Mouse (Mus musculus) stomach, embryonic 14.5 days (tissue): ENCODE results near the gene Hist1h3g. TPM values are rescaled to one million over a fixed set of nuclear protein-coding genes. Genes with fewer than 3 reads are reported as not detected.

Source experiments
- ATAC-seq: fragments of 200-750 bp; cut with Nextera tagmentation; 2 replicates; pipeline ENCODE4 v1.8.0; 2017; ENCODE audit warnings: low read depth, moderate TSS enrichment; ENCODE audit not compliant: insufficient number of reproducible peaks, insufficient read depth, low FRiP score
- H3K27ac ChIP-seq: fragments of 300-500 bp; sonication (generic); 2 replicates; pipeline ENCODE4 v1.5.1; 2014; ENCODE audit warnings: mild to moderate bottlenecking, low read length, moderate library complexity, mixed read lengths
- H3K27me3 ChIP-seq: fragments of 300-500 bp; sonication (generic); 2 replicates; pipeline ENCODE4 v1.6.1; 2014; ENCODE audit warnings: low read length, control low read depth, mixed read lengths; ENCODE audit not compliant: control insufficient read depth, insufficient read depth
- H3K36me3 ChIP-seq: fragments of 300-500 bp; sonication (generic); 2 replicates; pipeline ENCODE4 v1.6.1; 2014; ENCODE audit warnings: mild to moderate bottlenecking, control low read depth, low read length, moderate library complexity, mixed read lengths; ENCODE audit not compliant: control insufficient read depth, insufficient read depth
- H3K4me1 ChIP-seq: fragments of 300-500 bp; sonication (generic); 2 replicates; pipeline ENCODE4 v1.6.1; 2014; ENCODE audit warnings: low read length, control low read depth, mixed read lengths; ENCODE audit not compliant: control insufficient read depth, insufficient read depth
- H3K4me2 ChIP-seq: fragments of 300-500 bp; sonication (generic); replicated peaks from 2 replicates; pipeline ENCODE4 v1.6.1; 2014; ENCODE audit warnings: low read depth, low read length, control low read depth
- H3K4me3 ChIP-seq: fragments of 300-500 bp; sonication (generic); 2 replicates; pipeline ENCODE4 v1.5.1; 2014; ENCODE audit warnings: low read depth, low read length, control low read depth
- H3K9ac ChIP-seq: fragments of 300-500 bp; sonication (generic); replicated peaks from 2 replicates; pipeline ENCODE4 v1.6.1; 2014; ENCODE audit warnings: low read depth, mild to moderate bottlenecking, control low read depth, low read length, moderate library complexity, mixed read lengths
- H3K9me3 ChIP-seq: fragments of 300-500 bp; sonication (generic); 2 replicates; pipeline ENCODE4 v1.6.1; 2016; ENCODE audit warnings: low read depth, low read length, control low read depth; ENCODE audit not compliant: control insufficient read depth
- WGBS: fragments of 180-500 bp; shearing (Covaris S2); extraction: QIAGEN DNeasy Blood & Tissue Kit; methylation state at CpG from one replicate; pipeline ENCODE4 v1.1.7; 2014; 5-methylcytosine and 5-hydroxymethylcytosine counted together
- microRNA-seq: library from miRNA; unstranded; fragments of <30 nt; microRNA quantifications from one replicate; pipeline ENCODE4, GENCODE M21; 2016
- polyA plus RNA-seq: library from polyadenylated mRNA; unstranded; fragments of >200 nt; fragmentation: Nextera tagmentation; extraction: Ambion mirVana; gene quantifications from 2 replicates; pipeline ENCODE4 v1.2.1, GENCODE M21; 2014

The Hist1h3g gene
- polyA plus RNA-seq, 1 experiment from 2014 or later, result 7.8 TPM

DNA sequence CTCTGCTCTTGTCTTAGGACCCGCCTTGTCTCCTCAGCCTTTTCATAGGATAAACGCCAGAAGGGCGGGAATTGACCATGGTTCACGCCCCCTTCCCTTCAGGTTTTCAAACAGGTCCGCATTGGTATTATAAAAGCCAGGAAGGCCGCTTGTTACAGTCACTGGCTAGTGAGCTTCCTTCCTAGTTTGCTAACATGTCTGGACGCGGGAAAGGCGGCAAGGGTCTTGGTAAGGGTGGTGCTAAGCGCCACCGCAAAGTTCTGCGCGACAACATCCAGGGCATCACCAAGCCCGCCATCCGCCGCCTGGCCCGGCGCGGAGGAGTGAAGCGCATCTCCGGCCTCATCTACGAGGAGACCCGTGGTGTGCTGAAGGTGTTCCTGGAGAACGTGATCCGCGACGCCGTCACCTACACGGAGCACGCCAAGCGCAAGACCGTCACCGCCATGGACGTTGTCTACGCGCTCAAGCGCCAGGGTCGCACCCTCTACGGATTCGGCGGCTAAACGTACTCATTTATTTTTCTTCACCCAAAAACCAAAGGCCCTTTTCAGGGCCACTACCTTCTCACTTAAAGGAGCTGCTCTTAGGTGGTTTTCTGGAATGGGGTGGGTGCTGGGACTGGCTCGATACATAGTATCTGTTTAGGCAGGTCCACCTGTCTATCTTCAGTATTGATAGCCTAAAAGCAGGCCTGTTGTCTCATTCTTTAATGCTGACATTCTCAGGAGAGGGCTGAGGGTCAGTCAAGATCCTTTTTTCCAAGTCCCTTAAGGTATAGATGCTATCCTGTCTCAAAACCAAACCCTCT is 46.4 kb downstream of the Hist1h3g start, which contains the start of gene Hist1h4d:
Hist1h4d (plus strand) TSS at position 191 of the 811 bp plus-strand sequence.
- no peaks in the 10 kb centered on the region for H3K9me3 ChIP-seq
- ATAC-seq, result peak; percentile 88
- H3K4me1 ChIP-seq, result peaks cover 28% of the 10 kb centered on the region; the same call in 1 of the 2 replicates
- peak within 1 kb of the TSS; percentile 83 for H3K4me2 ChIP-seq
- peak within 1 kb of the TSS; percentile 96 for H3K27ac ChIP-seq
- H3K36me3 ChIP-seq, result no peaks in the 10 kb centered on the region
- under 1% methylated on average over 43 of the region's 43 CpGs for WGBS
- peak within 1 kb of the TSS; percentile 47 for H3K4me3 ChIP-seq
- no peaks in the 10 kb centered on the region for H3K27me3 ChIP-seq
- peak within 1 kb of the TSS; percentile 68 for H3K9ac ChIP-seq

DNA sequence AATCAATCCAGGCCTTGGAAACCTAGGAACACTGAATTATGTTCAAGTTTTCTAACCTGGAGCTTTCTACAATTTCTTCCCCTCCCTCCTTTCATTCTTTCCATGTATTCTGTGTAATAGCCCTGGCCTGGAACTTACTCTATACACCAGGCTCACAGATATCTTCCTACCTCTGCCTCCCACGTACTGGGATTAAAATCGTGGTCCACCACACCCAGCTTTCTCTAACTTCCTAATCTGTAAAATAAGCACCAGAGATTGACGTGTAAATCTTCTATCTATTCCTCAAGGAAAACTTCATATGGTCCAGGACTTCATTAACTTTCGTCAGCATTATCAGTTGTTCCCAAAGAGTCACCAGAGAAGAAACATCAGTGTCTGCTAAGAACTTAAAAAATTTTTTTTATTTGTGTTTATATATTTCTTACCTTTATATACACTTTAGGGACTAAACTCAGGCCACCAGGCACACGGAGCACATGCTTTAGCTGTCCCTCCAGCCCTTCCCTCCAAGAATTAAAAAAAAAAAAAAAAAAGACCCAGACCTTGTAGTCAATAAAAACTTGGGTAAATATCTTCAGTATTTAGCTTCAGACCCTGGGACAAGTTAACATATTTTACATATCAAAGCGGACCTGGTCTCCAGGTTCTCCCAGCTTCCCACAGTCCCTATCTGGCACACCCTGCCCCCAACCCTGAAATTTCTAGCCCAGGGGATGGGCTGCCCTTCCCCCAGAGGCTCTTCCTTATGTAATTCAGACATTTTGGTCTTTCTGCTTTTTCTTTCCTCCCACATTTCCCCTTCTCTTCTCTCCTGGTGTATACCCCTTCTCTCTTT is 47.2 kb downstream of the Hist1h3g start:
- no peak for ATAC-seq
- peak overlapping the region; percentile 96 for H3K27ac ChIP-seq
- WGBS, result 5% methylated on average over 6 of the region's 6 CpGs
- H3K4me2 ChIP-seq, result peak overlapping the region; percentile 83
- peak overlapping the region; percentile 68 for H3K9ac ChIP-seq
- no peaks in the 10 kb centered on the region for H3K9me3 ChIP-seq
- no peaks in the 10 kb centered on the region for H3K27me3 ChIP-seq
- peaks cover 21% of the 10 kb centered on the region; the same call in 1 of the 2 replicates for H3K4me1 ChIP-seq
- H3K4me3 ChIP-seq, result peak overlapping the region; percentile 47
- H3K36me3 ChIP-seq, result no peaks in the 10 kb centered on the region

DNA sequence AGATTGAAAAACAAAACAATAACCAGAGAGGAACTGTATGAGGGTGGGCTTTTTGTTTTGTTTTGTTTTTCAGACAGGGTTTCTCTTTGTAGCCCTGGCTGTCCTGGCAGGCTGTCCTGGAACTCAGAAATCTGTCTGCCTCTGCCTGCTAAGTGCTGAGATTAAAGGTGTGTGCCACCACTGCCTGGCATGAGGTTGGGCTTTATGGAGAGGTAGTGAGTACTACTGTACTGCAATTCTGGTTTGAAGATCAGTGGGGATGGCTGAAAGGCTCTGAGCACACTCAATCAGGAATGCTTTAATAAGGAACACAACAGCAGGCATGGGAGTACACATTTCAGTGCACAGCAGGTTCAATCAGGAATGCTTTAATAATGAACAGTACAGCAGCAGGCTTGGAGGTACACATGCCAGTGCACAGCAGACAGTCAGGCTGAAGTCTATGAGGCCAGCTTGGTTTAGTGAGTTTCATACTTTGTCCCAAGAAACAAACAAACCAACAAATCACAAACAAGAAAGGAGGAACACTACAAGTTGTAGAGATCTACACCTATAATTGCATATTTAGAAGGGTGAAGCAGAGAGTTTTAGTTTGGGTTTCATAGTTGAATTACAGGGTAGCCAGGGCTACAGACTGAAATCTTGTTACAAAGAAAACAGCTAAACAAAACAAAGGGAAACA is 48.3 kb downstream of the Hist1h3g start:
- Histone ChIP-seq H3K27ac (peak overlapping the region; percentile 96; the same call in 1 of the 2 replicates), H3K4me2 (no peak overlapping the region), H3K9me3 (no peaks in the 10 kb centered on the region), H3K4me1 (peaks cover 21% of the 10 kb centered on the region; the same call in 1 of the 2 replicates), H3K36me3 (no peaks in the 10 kb centered on the region), H3K4me3 (no peak overlapping the region), H3K27me3 (no peaks in the 10 kb centered on the region), H3K9ac (0 out of 2 replicates have a peak overlapping the region, but pooled peaks have one; percentile 11)
- no peak for ATAC-seq

DNA sequence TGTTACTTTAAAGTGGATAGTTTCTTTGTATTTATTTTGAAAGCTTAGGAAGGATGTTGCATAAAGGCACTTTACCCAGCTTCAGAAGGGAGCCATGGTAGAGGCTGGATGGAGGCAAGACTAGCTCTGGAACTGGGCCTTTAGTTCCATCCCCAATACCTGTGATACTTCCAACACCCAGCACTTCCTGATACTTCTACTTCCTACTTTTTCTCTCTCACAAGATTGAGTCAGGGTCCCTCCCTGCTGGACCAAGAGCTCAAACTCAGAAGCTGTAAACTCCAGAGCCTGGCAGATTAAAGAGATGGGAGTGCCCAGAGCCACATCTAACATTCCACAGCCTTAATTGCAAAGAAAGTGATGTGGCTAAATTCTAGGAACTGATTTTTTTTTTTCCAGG is 49.1 kb downstream of the Hist1h3g start:
- Histone ChIP-seq H3K27ac (peak overlapping the region; percentile 96), H3K9ac (peak overlapping the region; percentile 60), H3K27me3 (no peaks in the 10 kb centered on the region), H3K4me2 (peak overlapping the region; percentile 69), H3K4me1 (peaks cover 21% of the 10 kb centered on the region; the same call in 1 of the 2 replicates), H3K4me3 (peak overlapping the region; percentile 38), H3K36me3 (no peaks in the 10 kb centered on the region), H3K9me3 (no peaks in the 10 kb centered on the region)
- no peak for ATAC-seq

DNA sequence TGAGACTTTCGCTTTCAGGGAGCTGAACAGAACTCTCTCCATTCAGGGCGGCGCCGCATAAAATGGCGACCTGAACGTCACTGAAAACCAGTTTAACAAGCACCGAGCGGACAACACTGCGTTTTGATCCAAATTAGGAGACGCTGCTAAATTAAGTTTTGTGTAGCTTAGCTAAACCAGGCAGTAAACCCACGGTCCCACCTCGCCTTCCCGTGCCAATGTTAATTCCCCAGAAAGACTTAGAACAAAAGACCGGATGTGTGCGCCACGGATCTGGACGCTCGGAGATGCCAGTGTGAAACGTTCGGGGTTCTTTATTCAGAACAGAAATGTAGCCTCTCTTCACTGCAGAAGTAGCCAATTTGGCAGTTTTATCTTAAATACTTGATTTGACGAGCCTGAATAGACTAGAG is 49.8 kb downstream of the Hist1h3g start:
- Histone ChIP-seq H3K36me3 (no peaks in the 10 kb centered on the region), H3K9ac (peak overlapping the region; percentile 60), H3K27me3 (no peaks in the 10 kb centered on the region), H3K4me3 (peak overlapping the region; percentile 38), H3K4me2 (peak overlapping the region; percentile 69), H3K9me3 (no peaks in the 10 kb centered on the region), H3K4me1 (peaks cover 21% of the 10 kb centered on the region; the same call in 1 of the 2 replicates), H3K27ac (peak overlapping the region; percentile 96)
- WGBS, result under 1% methylated on average over 21 of the region's 21 CpGs
- 0 out of 2 replicates have a peak, but pooled peaks have one; percentile 15 for ATAC-seq

Small RNA genes within 50 kb of the gene (microRNA-seq; reads per million reads assigned to microRNA genes)
- gene Gm44297 (not detected), gene Gm44359 (not detected), gene Gm44394 (not detected), gene n-TStga1 (not detected)

Other genes starting within 250 kb of the Hist1h3g start
- 44.3 and 49.8 TPM in 2 replicates for gene Zfp322a, start 166.2 kb upstream of the Hist1h3g start, polyA plus RNA-seq
- 12.0 and 12.4 TPM in 2 replicates for gene Abt1, start 111.6 kb upstream of the Hist1h3g start, polyA plus RNA-seq
- 0.17 TPM in 1 of 2 replicates, not detected in the other for gene Btn1a1, start 69.5 kb upstream of the Hist1h3g start, polyA plus RNA-seq
- 0.22 and 0.30 TPM in 2 replicates for gene Btn2a2, start 46.6 kb upstream of the Hist1h3g start, polyA plus RNA-seq
- 4.8 and 6.7 TPM in 2 replicates for gene Hist1h4h, start 4.4 kb upstream of the Hist1h3g start, polyA plus RNA-seq
- 7.8 and 14.1 TPM in 2 replicates for gene Hist1h2af, start 1.5 kb upstream of the Hist1h3g start, polyA plus RNA-seq
- 1.1 and 1.2 TPM in 2 replicates for gene Hist1h2bh, start 8.0 kb downstream of the Hist1h3g start, polyA plus RNA-seq
- 0.94 and 1.3 TPM in 2 replicates for gene Hist1h3f, start 8.6 kb downstream of the Hist1h3g start, polyA plus RNA-seq
- 1.8 and 2.4 TPM in 2 replicates for gene Hist1h4f, start 16.2 kb downstream of the Hist1h3g start, polyA plus RNA-seq
- gene Hist1h1d, start 17.8 kb downstream of the Hist1h3g start, polyA plus RNA-seq, result 1.0 and 1.1 TPM in 2 replicates
- 10.2 and 10.3 TPM in 2 replicates for gene Hist1h3e, start 26.9 kb downstream of the Hist1h3g start, polyA plus RNA-seq
- gene Hist1h2ae, start 35.8 kb downstream of the Hist1h3g start, polyA plus RNA-seq, result 92.6 and 109 TPM in 2 replicates
- gene Hist1h2bg, start 36.0 kb downstream of the Hist1h3g start, polyA plus RNA-seq, result 11.0 and 12.6 TPM in 2 replicates
- gene Hist1h2bf, start 38.8 kb downstream of the Hist1h3g start, polyA plus RNA-seq, result 7.1 and 7.3 TPM in 2 replicates
- 4.1 and 6.2 TPM in 2 replicates for gene Hist1h2ad, start 39.0 kb downstream of the Hist1h3g start, polyA plus RNA-seq
- 11.2 and 16.2 TPM in 2 replicates for gene Hist1h3d, start 40.3 kb downstream of the Hist1h3g start, polyA plus RNA-seq
- gene Hist1h4d, start 46.2 kb downstream of the Hist1h3g start, polyA plus RNA-seq, result 99.6 and 119 TPM in 2 replicates
- gene Hist1h2be, start 85.7 kb downstream of the Hist1h3g start, polyA plus RNA-seq, result 2.7 and 2.8 TPM in 2 replicates
- 17.5 and 18.7 TPM in 2 replicates for gene Hist1h1e, start 87.1 kb downstream of the Hist1h3g start, polyA plus RNA-seq
- gene Hist1h2ac, start 148.5 kb downstream of the Hist1h3g start, polyA plus RNA-seq, result 2.4 and 3.2 TPM in 2 replicates
- 58.8 and 65.1 TPM in 2 replicates for gene Hist1h2bc, start 148.8 kb downstream of the Hist1h3g start, polyA plus RNA-seq
- gene Hist1h1t, start 160.4 kb downstream of the Hist1h3g start, polyA plus RNA-seq, result not detected in 2 replicates
- 7.2 and 9.6 TPM in 2 replicates for gene Hist1h4c, start 163.0 kb downstream of the Hist1h3g start, polyA plus RNA-seq
- gene Hfe, start 175.4 kb downstream of the Hist1h3g start, polyA plus RNA-seq, result 6.1 and 6.8 TPM in 2 replicates
- 38.5 and 39.4 TPM in 2 replicates for gene Hist1h1c, start 203.4 kb downstream of the Hist1h3g start, polyA plus RNA-seq
- 6.1 and 8.4 TPM in 2 replicates for gene Hist1h3c, start 210.2 kb downstream of the Hist1h3g start, polyA plus RNA-seq
- 2.0 and 2.1 TPM in 2 replicates for gene Hist1h2bb, start 211.3 kb downstream of the Hist1h3g start, polyA plus RNA-seq
- 38.8 and 50.2 TPM in 2 replicates for gene Hist1h2ab, start 215.7 kb downstream of the Hist1h3g start, polyA plus RNA-seq
- 11.1 and 11.8 TPM in 2 replicates for gene Hist1h3b, start 216.8 kb downstream of the Hist1h3g start, polyA plus RNA-seq
- 2.5 and 3.3 TPM in 2 replicates for gene Hist1h4b, start 221.6 kb downstream of the Hist1h3g start, polyA plus RNA-seq
- not detected in 2 replicates for gene Hist1h4a, start 225.8 kb downstream of the Hist1h3g start, polyA plus RNA-seq
- 6.1 and 6.5 TPM in 2 replicates for gene Hist1h3a, start 227.0 kb downstream of the Hist1h3g start, polyA plus RNA-seq
- 2.4 and 3.6 TPM in 2 replicates for gene Hist1h1a, start 228.2 kb downstream of the Hist1h3g start, polyA plus RNA-seq
- gene Trim38, start 234.5 kb downstream of the Hist1h3g start, polyA plus RNA-seq, result not detected in 2 replicates